Mouse (Mus musculus) intestine, postnatal 0 days (tissue): Measurements from ENCODE around the gene Tmem120b. TPM values are rescaled to one million over a fixed set of nuclear protein-coding genes. Genes with fewer than 3 reads are reported as not detected.

Source experiments
- ATAC-seq: fragments of 200-750 bp; cut with Nextera tagmentation; 2 replicates; pipeline ENCODE4 v1.8.0; 2017; ENCODE audit warnings: mild to moderate bottlenecking, moderate TSS enrichment, moderate library complexity
- H3K27ac ChIP-seq: fragments of 300-500 bp; sonication (generic); 2 replicates; pipeline ENCODE4 v1.5.1; 2014; ENCODE audit warnings: mild to moderate bottlenecking, low read depth, low read length, moderate library complexity
- H3K27me3 ChIP-seq: fragments of 300-500 bp; sonication (generic); replicated peaks from 2 replicates; pipeline ENCODE4 v1.6.1; 2014; ENCODE audit warnings: low read length, mixed read lengths; ENCODE audit not compliant: control insufficient read depth, insufficient read depth
- H3K36me3 ChIP-seq: fragments of 300-500 bp; sonication (generic); 2 replicates; pipeline ENCODE4 v1.6.1; 2014; ENCODE audit warnings: mild to moderate bottlenecking, moderate library complexity; ENCODE audit not compliant: control insufficient read depth, insufficient read depth
- H3K4me1 ChIP-seq: fragments of 300-500 bp; sonication (generic); replicated peaks from 2 replicates; pipeline ENCODE4 v1.6.1; 2014; ENCODE audit warnings: antibody characterized with exemption, low read length, mixed read lengths; ENCODE audit not compliant: control insufficient read depth, insufficient read depth
- H3K4me2 ChIP-seq: fragments of 300-500 bp; sonication (generic); replicated peaks from 2 replicates; pipeline ENCODE4 v1.6.1; 2014; ENCODE audit warnings: low read depth, mild to moderate bottlenecking, moderate library complexity
- H3K4me3 ChIP-seq: fragments of 300-500 bp; sonication (generic); 2 replicates; pipeline ENCODE4 v1.5.1; 2014; ENCODE audit warnings: low read depth, low read length
- H3K9ac ChIP-seq: fragments of 300-500 bp; sonication (generic); 2 replicates; pipeline ENCODE4 v1.6.1; 2014; ENCODE audit warnings: mild to moderate bottlenecking, low read depth, low read length
- H3K9me3 ChIP-seq: fragments of 300-500 bp; sonication (generic); 2 replicates; pipeline ENCODE4 v1.6.1; 2016; ENCODE audit warnings: mixed run types; ENCODE audit not compliant: control insufficient read depth
- CTCF ChIP-seq: sonication (generic); IDR thresholded peaks from 2 replicates; pipeline ENCODE4 v1.5.1; 2016; ENCODE audit warnings: low read depth, mild to moderate bottlenecking, control low read depth, antibody characterized with exemption, moderate library complexity
- WGBS: fragments of 180-500 bp; shearing (Covaris S2); extraction: QIAGEN DNeasy Blood & Tissue Kit; methylation state at CpG from one replicate; pipeline ENCODE4 v1.1.7; 2014; 5-methylcytosine and 5-hydroxymethylcytosine counted together
- polyA plus RNA-seq: library from polyadenylated mRNA; unstranded; fragments of >200 nt; fragmentation: Nextera tagmentation; extraction: Ambion mirVana; gene quantifications from 2 replicates; pipeline ENCODE4 v1.2.1, GENCODE M21; 2015

Tmem120b gene
- polyA plus RNA-seq, 1 experiment from 2014 or later: 3.2 TPM

GRCm38 (mm10) chr5:123067395-123067995 lies 720 bp upstream of the Tmem120b start:
- Histone ChIP-seq H3K9me3 (no peaks in the 10 kb centered on the region), H3K4me3 (no peak overlapping the region), H3K4me1 (no peaks in the 10 kb centered on the region), H3K9ac (no peak overlapping the region), H3K27ac (no peak overlapping the region), H3K36me3 (no peaks in the 10 kb centered on the region), H3K27me3 (no peaks in the 10 kb centered on the region), H3K4me2 (no peak overlapping the region)
- WGBS: 12% methylated on average over 6 of the region's 6 CpGs
- peak; percentile 27; the same call in 1 of the 2 replicates for ATAC-seq
- TF ChIP-seq CTCF: peak; percentile 59

- Histone ChIP-seq H3K4me3 (no peak overlapping the region), H3K9me3 (no peaks in the 10 kb centered on the region), H3K36me3 (no peaks in the 10 kb centered on the region), H3K27me3 (no peaks in the 10 kb centered on the region), H3K4me2 (no peak overlapping the region), H3K9ac (no peak overlapping the region), H3K27ac (no peak overlapping the region), H3K4me1 (no peaks in the 10 kb centered on the region)
- WGBS: 97% methylated on average over 2 of the region's 2 CpGs
- ATAC-seq: no peak
- TF ChIP-seq CTCF: no peak
Measured at GRCm38 (mm10) chr5:123068714-123069113, 499 bp downstream of the Tmem120b start.

- no peak overlapping the region for H3K27ac ChIP-seq
Measured at GRCm38 (mm10) chr5:123075576-123076418, 7.6 kb downstream of the Tmem120b start.

GRCm38 (mm10) chr5:123076419-123077281 lies 8.4 kb downstream of the Tmem120b start:
- Histone ChIP-seq H3K9me3 (no peaks in the 10 kb centered on the region), H3K4me2 (peak overlapping the region; percentile 97), H3K36me3 (no peaks in the 10 kb centered on the region), H3K27me3 (no peaks in the 10 kb centered on the region), H3K4me3 (peak overlapping the region; percentile 67), H3K9ac (peak overlapping the region; percentile 47), H3K27ac (no peak overlapping the region), H3K4me1 (no peaks in the 10 kb centered on the region; the same call in 1 of the 2 replicates)
- ATAC-seq: peak; percentile 61
- 1% methylated on average over 35 of the region's 35 CpGs for WGBS
- no peak for TF ChIP-seq CTCF

More at GRCm38 (mm10) chr5:123075576-123076418, 7.6 kb downstream of the Tmem120b start:
- WGBS: 6% methylated on average over 44 of the region's 45 CpGs
- TF ChIP-seq CTCF: no peak
- Histone ChIP-seq H3K9ac (peak overlapping the region; percentile 47), H3K9me3 (no peaks in the 10 kb centered on the region), H3K4me2 (peak overlapping the region; percentile 97), H3K36me3 (no peaks in the 10 kb centered on the region), H3K4me1 (no peaks in the 10 kb centered on the region; the same call in 1 of the 2 replicates), H3K4me3 (peak overlapping the region; percentile 67), H3K27me3 (no peaks in the 10 kb centered on the region)
- peak; percentile 91 for ATAC-seq

GRCm38 (mm10) chr5:123079568-123079967 lies 11.4 kb downstream of the Tmem120b start:
- Histone ChIP-seq H3K9me3 (no peaks in the 10 kb centered on the region), H3K36me3 (no peaks in the 10 kb centered on the region), H3K4me1 (no peaks in the 10 kb centered on the region; the same call in 1 of the 2 replicates), H3K27ac (no peak overlapping the region), H3K27me3 (no peaks in the 10 kb centered on the region), H3K4me2 (no peak overlapping the region), H3K9ac (no peak overlapping the region), H3K4me3 (no peak overlapping the region)
- no peak for ATAC-seq
- WGBS: 88% methylated on average over 1 of the region's 1 CpGs
- TF ChIP-seq CTCF: no peak

GRCm38 (mm10) chr5:123080041-123080440 lies 11.8 kb downstream of the Tmem120b start:
- H3K27ac ChIP-seq: no peak overlapping the region

More at GRCm38 (mm10) chr5:123080041-123080440, 11.8 kb downstream of the Tmem120b start:
- TF ChIP-seq CTCF: no peak
- no peaks in the 10 kb centered on the region; the same call in 1 of the 2 replicates for H3K4me1 ChIP-seq
- 54% methylated on average over 8 of the region's 8 CpGs for WGBS
- no peaks in the 10 kb centered on the region for H3K36me3 ChIP-seq
- no peak for ATAC-seq
- no peak overlapping the region for H3K4me2 ChIP-seq
- H3K4me3 ChIP-seq: no peak overlapping the region
- no peak overlapping the region for H3K9ac ChIP-seq
- H3K9me3 ChIP-seq: no peaks in the 10 kb centered on the region
- no peaks in the 10 kb centered on the region for H3K27me3 ChIP-seq
